Mouse (Mus musculus): ENCODE results near the gene Stx19. TPM values are rescaled to one million over a fixed set of nuclear protein-coding genes. Genes with fewer than 3 reads are reported as not detected.
A peak's percentile ranks its signal among the peaks of the same experiment; 100 is the strongest.

Gene Stx19
- 0.27 and 0.36 TPM in 2 replicates for polyA plus RNA-seq (2012; rRNA removed)
- 1.1 and 1.3 TPM in 2 replicates for polyA plus RNA-seq (2014; fragmentation: Nextera tagmentation; extraction: Ambion mirVana)

DNA sequence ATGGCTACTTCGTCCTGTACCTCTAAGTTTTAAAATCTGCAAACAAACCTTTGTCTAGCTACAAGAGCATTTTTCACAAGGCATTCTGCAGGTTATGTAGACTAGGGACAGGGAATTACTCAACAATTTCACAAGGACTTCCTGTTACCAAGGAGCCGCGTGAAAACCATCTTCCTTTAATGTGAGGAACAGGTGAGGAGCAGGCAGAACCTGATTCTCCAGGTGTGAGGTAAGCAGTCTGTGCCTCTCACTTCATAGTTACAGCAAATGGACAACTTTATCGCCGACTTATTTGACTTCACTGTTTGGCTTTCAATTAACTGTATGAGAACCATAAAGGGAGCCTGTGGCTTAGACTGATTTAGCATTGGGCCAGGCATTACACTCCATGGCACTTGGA is at the start of gene Stx19:
Stx19 (plus strand) TSS at position 186 of the 400 bp plus-strand sequence.
- Histone ChIP-seq H3K4me3 (replicated peaks; ENCODE audit: low read length) (no peak within 1 kb of the TSS), H3K9me3 (ENCODE audit: control insufficient read depth, low read length) (no peaks in the 10 kb centered on the region), H3K9ac (ENCODE audit: low read depth, low read length, severe bottlenecking) (no peak within 1 kb of the TSS), H3K4me2 (replicated peaks; ENCODE audit: low read depth, low read length, severe bottlenecking) (no peak within 1 kb of the TSS), H3K4me1 (ENCODE audit: control insufficient read depth, insufficient read depth, low read length) (no peaks in the 10 kb centered on the region), H3K36me3 (ENCODE audit: control insufficient read depth, insufficient read depth, low read length) (peaks cover 7% of the 10 kb centered on the region; the same call in 1 of the 2 replicates), H3K27me3 (ENCODE audit: control insufficient read depth, insufficient read depth, low read length) (no peaks in the 10 kb centered on the region), H3K27ac (replicated peaks; ENCODE audit: low read depth, low read length) (no peak within 1 kb of the TSS)
- DNase-seq (ENCODE audit: low spot score) = peak; percentile 10
- WGBS = 63% methylated on average over 5 of the region's 5 CpGs
- no peak for TF ChIP-seq POLR2A (IDR thresholded peaks at IDR 0.05; ENCODE audit: borderline replicate concordance, extremely low read depth, insufficient read depth, insufficient read length)
- ATAC-seq (ENCODE audit: low FRiP score, low read depth) = no peak

DNA sequence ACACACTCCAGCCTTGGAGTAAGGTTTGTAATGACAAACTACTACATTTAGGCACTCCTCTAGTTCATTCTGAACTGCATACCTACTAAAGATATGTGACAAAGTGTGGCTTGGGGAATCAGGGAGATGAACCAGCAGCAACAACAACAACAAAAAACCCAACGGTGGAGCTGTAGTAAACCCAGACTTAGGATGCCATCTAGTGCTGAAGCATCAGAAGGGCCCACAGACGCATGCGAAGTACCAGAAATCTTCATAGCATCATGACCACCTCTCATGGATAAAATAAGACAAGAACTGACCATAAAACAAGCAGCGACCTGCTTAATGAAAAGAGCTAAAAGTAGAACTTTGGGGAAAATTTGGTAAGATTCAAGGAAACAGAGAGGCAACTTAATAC is 41.0 kb upstream of the Stx19 start:
- Histone ChIP-seq H3K9ac (ENCODE audit: low read depth, low read length, severe bottlenecking) (no peak overlapping the region), H3K4me2 (replicated peaks; ENCODE audit: low read depth, low read length, severe bottlenecking) (no peak overlapping the region), H3K36me3 (ENCODE audit: control insufficient read depth, insufficient read depth, low read length) (peaks cover 4% of the 10 kb centered on the region; the same call in 1 of the 2 replicates), H3K27ac (replicated peaks; ENCODE audit: low read depth, low read length) (no peak overlapping the region), H3K4me3 (replicated peaks; ENCODE audit: low read length) (no peak overlapping the region), H3K9me3 (ENCODE audit: control insufficient read depth, low read length) (no peaks in the 10 kb centered on the region), H3K27me3 (ENCODE audit: control insufficient read depth, insufficient read depth, low read length) (no peaks in the 10 kb centered on the region), H3K4me1 (ENCODE audit: control insufficient read depth, insufficient read depth, low read length) (no peaks in the 10 kb centered on the region)
- no peak for TF ChIP-seq POLR2A (IDR thresholded peaks at IDR 0.05; ENCODE audit: borderline replicate concordance, extremely low read depth, insufficient read depth, insufficient read length)
- ATAC-seq (ENCODE audit: low FRiP score, low read depth) (no peak), DNase-seq (ENCODE audit: low spot score) (no peak)
- WGBS = 80% methylated on average over 4 of the region's 4 CpGs

DNA sequence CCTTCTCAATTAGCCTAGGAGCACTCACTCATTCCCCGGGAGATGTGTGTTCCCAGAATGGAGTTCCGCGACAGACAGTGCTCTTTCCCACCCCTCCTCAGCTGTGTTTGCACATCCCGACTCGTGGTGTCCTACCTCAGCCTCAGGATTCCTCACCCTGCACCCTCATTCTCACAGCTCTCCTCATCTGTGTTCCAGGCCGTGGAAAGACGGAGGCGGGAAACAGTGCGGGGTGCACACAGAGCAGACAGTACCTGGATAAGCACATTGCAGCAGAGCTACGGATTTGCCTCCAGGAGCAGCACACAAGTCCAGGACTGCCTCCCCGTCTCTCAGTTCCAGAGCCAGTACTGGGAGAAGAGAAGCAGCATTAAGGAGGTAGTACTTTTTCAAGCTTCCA is 38.4 kb upstream of the Stx19 start:
- H3K9ac ChIP-seq (ENCODE audit: low read depth, low read length, severe bottlenecking) = no peak overlapping the region
- 84% methylated on average over 11 of the region's 11 CpGs for WGBS
- H3K4me3 ChIP-seq (replicated peaks; ENCODE audit: low read length) = no peak overlapping the region
- H3K4me1 ChIP-seq (ENCODE audit: control insufficient read depth, insufficient read depth, low read length) = no peaks in the 10 kb centered on the region
- no peak for TF ChIP-seq POLR2A (IDR thresholded peaks at IDR 0.05; ENCODE audit: borderline replicate concordance, extremely low read depth, insufficient read depth, insufficient read length)
- H3K4me2 ChIP-seq (replicated peaks; ENCODE audit: low read depth, low read length, severe bottlenecking) = no peak overlapping the region
- no peak overlapping the region for H3K27ac ChIP-seq (replicated peaks; ENCODE audit: low read depth, low read length)
- ATAC-seq (ENCODE audit: low FRiP score, low read depth) (no peak), DNase-seq (ENCODE audit: low spot score) (no peak)
- H3K36me3 ChIP-seq (ENCODE audit: control insufficient read depth, insufficient read depth, low read length) = peaks cover 4% of the 10 kb centered on the region; the same call in 1 of the 2 replicates
- H3K27me3 ChIP-seq (ENCODE audit: control insufficient read depth, insufficient read depth, low read length) = no peaks in the 10 kb centered on the region
- no peaks in the 10 kb centered on the region for H3K9me3 ChIP-seq (ENCODE audit: control insufficient read depth, low read length)

DNA sequence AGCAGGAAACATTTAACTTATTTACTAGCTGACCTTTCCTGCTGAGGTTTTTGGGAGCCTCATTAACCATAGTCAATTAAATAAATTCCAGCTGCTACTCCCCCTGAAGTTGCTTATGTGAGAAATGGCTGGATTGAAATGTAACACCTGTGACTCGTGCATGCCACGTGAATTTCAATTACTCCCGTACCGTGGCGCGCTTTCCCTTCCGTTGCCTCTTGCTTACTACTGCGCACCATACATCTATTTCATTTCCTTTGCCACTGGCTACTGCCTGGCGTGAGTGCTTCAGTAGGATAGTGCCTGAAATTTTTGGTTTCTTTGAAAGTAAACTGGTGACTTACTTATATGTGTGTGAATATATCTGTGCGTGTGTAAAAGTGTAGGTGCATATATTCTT is 36.2 kb upstream of the Stx19 start:
- Histone ChIP-seq H3K4me2 (replicated peaks; ENCODE audit: low read depth, low read length, severe bottlenecking) (no peak overlapping the region), H3K27ac (replicated peaks; ENCODE audit: low read depth, low read length) (no peak overlapping the region), H3K27me3 (ENCODE audit: control insufficient read depth, insufficient read depth, low read length) (no peaks in the 10 kb centered on the region), H3K9ac (ENCODE audit: low read depth, low read length, severe bottlenecking) (no peak overlapping the region), H3K9me3 (ENCODE audit: control insufficient read depth, low read length) (no peaks in the 10 kb centered on the region), H3K4me1 (ENCODE audit: control insufficient read depth, insufficient read depth, low read length) (no peaks in the 10 kb centered on the region), H3K4me3 (replicated peaks; ENCODE audit: low read length) (no peak overlapping the region), H3K36me3 (ENCODE audit: control insufficient read depth, insufficient read depth, low read length) (peaks cover 4% of the 10 kb centered on the region)
- no peak for ATAC-seq (ENCODE audit: low FRiP score, low read depth)
- 20% methylated on average over 10 of the region's 10 CpGs for WGBS
- DNase-seq (ENCODE audit: low spot score) = no peak
- TF ChIP-seq POLR2A (IDR thresholded peaks at IDR 0.05; ENCODE audit: borderline replicate concordance, extremely low read depth, insufficient read depth, insufficient read length) = no peak

DNA sequence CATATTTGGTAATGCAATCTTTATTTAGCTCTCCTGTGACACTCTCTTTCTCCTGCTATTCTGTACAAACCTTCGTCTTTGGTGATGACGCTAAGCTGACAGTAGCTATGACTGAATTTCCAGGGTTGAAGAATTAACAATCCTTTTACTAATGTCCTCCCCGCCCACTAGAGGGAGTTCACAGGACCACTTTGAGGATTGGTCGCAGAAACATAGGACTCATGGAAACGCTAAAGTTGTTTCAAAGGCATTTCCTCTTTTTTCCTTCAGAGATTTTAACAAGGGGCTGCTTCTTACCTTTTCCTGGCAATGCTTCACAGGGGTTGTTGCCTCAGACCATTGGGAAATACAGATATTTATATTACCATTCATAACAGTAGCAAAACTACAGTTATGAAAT is 32.2 kb upstream of the Stx19 start:
- WGBS = 63% methylated on average over 5 of the region's 5 CpGs
- peaks cover 4% of the 10 kb centered on the region; the same call in 1 of the 2 replicates for H3K4me1 ChIP-seq (ENCODE audit: control insufficient read depth, insufficient read depth, low read length)

More for the DNA sequence above, 32.2 kb upstream of the Stx19 start:
- H3K36me3 ChIP-seq (ENCODE audit: control insufficient read depth, insufficient read depth, low read length) = no peaks in the 10 kb centered on the region; the same call in 1 of the 2 replicates
- no peaks in the 10 kb centered on the region for H3K9me3 ChIP-seq (ENCODE audit: control insufficient read depth, low read length)
- DNase-seq (ENCODE audit: low spot score) = no peak
- ATAC-seq (ENCODE audit: low FRiP score, low read depth) = no peak
- TF ChIP-seq POLR2A (IDR thresholded peaks at IDR 0.05; ENCODE audit: borderline replicate concordance, extremely low read depth, insufficient read depth, insufficient read length) = no peak
- H3K9ac ChIP-seq (ENCODE audit: low read depth, low read length, severe bottlenecking) = no peak overlapping the region
- H3K27me3 ChIP-seq (ENCODE audit: control insufficient read depth, insufficient read depth, low read length) = no peaks in the 10 kb centered on the region
- no peak overlapping the region for H3K27ac ChIP-seq (replicated peaks; ENCODE audit: low read depth, low read length)
- no peak overlapping the region for H3K4me2 ChIP-seq (replicated peaks; ENCODE audit: low read depth, low read length, severe bottlenecking)
- no peak overlapping the region for H3K4me3 ChIP-seq (replicated peaks; ENCODE audit: low read length)

Data from limb, embryonic 14.5 days (tissue).